Mouse (Mus musculus) neural tube, embryonic 12.5 days (tissue): Measurements from ENCODE around the gene Acyp1. TPM values are rescaled to one million over a fixed set of nuclear protein-coding genes. Genes with fewer than 3 reads are reported as not detected.
"Not testable (repeated sequence)": the region's sequence is repeated elsewhere in the genome, so short reads cannot be mapped to it uniquely, and the experiment has no call there.

Experiments used
- ATAC-seq: fragments of 200-750 bp; cut with Nextera tagmentation; 2 replicates; pipeline ENCODE4 v1.8.0; 2017; ENCODE audit warnings: low read depth, mild to moderate bottlenecking, moderate TSS enrichment, moderate library complexity; ENCODE audit not compliant: low FRiP score
- H3K27ac ChIP-seq: fragments of 300-500 bp; sonication (generic); 2 replicates; pipeline ENCODE4 v1.5.1; 2016
- H3K27me3 ChIP-seq: fragments of 300-500 bp; sonication (generic); replicated peaks from 2 replicates; pipeline ENCODE4 v1.6.1; 2016; ENCODE audit warnings: mild to moderate bottlenecking
- H3K36me3 ChIP-seq: fragments of 300-500 bp; sonication (generic); 2 replicates; pipeline ENCODE4 v1.6.1; 2016; ENCODE audit warnings: mild to moderate bottlenecking
- H3K4me1 ChIP-seq: fragments of 300-500 bp; sonication (generic); 2 replicates; pipeline ENCODE4 v1.6.1; 2016
- H3K4me2 ChIP-seq: fragments of 300-500 bp; sonication (generic); replicated peaks from 2 replicates; pipeline ENCODE4 v1.6.1; 2016; ENCODE audit warnings: mild to moderate bottlenecking
- H3K4me3 ChIP-seq: fragments of 300-500 bp; sonication (generic); 2 replicates; pipeline ENCODE4 v1.5.1; 2016
- H3K9ac ChIP-seq: fragments of 300-500 bp; sonication (generic); 2 replicates; pipeline ENCODE4 v1.6.1; 2016; ENCODE audit warnings: mild to moderate bottlenecking
- H3K9me3 ChIP-seq: fragments of 300-500 bp; sonication (generic); 2 replicates; pipeline ENCODE4 v1.6.1; 2016; ENCODE audit warnings: mild to moderate bottlenecking
- WGBS: fragments of 180-500 bp; shearing (Covaris S2); methylation state at CpG from one replicate; pipeline ENCODE4 v1.1.7; 2016; 5-methylcytosine and 5-hydroxymethylcytosine counted together
- polyA plus RNA-seq: library from polyadenylated mRNA; unstranded; fragments of >200 nt; fragmentation: Nextera tagmentation; extraction: Ambion mirVana; gene quantifications from 2 replicates; pipeline ENCODE4 v1.2.1, GENCODE M21; 2016

Gene Acyp1
- polyA plus RNA-seq, 1 experiment from 2014 or later, result 67.1 TPM

DNA sequence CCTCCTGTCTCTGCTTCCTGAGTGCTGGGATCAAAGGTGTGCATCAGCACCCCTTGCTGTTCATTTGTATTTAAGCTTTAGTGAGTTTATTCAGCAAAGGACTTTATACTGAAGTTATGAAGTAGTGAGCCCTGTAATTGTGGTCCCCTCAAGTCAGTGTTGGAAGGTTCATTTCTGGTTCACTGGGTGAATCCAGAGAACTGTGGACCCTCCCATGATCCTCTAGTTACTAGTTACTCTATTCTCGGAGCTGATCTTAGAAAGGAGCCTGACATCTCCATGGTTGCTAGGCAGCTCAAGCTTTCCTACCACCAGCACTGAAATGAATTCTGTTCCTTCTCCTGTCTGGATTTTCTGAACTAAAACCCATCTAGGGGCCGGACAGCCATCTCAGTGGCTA lies 7.3 kb upstream of the Acyp1 start:
- Histone ChIP-seq H3K27ac (no peak overlapping the region), H3K9ac (no peak overlapping the region), H3K4me2 (no peak overlapping the region), H3K4me3 (no peak overlapping the region), H3K9me3 (peaks cover 3% of the 10 kb centered on the region; the same call in 1 of the 2 replicates), H3K4me1 (peaks cover 14% of the 10 kb centered on the region), H3K27me3 (no peaks in the 10 kb centered on the region), H3K36me3 (peaks cover 12% of the 10 kb centered on the region; the same call in 1 of the 2 replicates)
- ATAC-seq, result no peak
- 93% methylated on average over 2 of the region's 2 CpGs for WGBS

- Histone ChIP-seq H3K27ac (no peak overlapping the region), H3K4me1 (peaks cover 17% of the 10 kb centered on the region), H3K4me2 (no peak overlapping the region), H3K9ac (no peak overlapping the region), H3K27me3 (no peaks in the 10 kb centered on the region), H3K36me3 (no peaks in the 10 kb centered on the region), H3K9me3 (peaks cover 3% of the 10 kb centered on the region; the same call in 1 of the 2 replicates), H3K4me3 (no peak overlapping the region)
- no peak for ATAC-seq
Measured at GRCm38 (mm10) chr12:85292906-85293305, 4.7 kb upstream of the Acyp1 start.

DNA sequence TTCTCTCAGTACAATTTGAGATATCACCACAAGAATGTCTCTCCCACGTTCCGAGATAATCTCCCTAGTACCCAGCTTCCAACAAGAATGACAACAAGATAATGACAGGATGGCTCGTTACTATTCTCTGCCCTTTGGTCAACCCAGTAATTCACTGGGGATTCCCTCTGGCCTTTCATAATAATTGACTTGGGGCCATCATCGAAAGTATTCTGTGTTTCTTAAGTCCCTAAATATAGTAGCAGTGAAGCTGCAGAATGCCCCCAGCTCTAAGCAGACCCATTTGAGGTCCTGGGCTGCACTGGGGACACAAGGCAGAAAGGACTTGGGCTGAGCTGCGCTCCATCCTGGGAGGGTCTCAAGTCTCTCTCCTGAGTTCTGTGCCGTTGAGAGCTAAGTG lies 4.0 kb upstream of the Acyp1 start:
- no peak for ATAC-seq
- no peak overlapping the region for H3K9ac ChIP-seq
- no peaks in the 10 kb centered on the region for H3K36me3 ChIP-seq
- no peak overlapping the region for H3K4me2 ChIP-seq
- H3K27me3 ChIP-seq, result no peaks in the 10 kb centered on the region
- no peak overlapping the region for H3K4me3 ChIP-seq
- WGBS, result 78% methylated on average over 6 of the region's 6 CpGs
- peaks cover 3% of the 10 kb centered on the region; the same call in 1 of the 2 replicates for H3K9me3 ChIP-seq
- H3K27ac ChIP-seq, result no peak overlapping the region
- peaks cover 14% of the 10 kb centered on the region for H3K4me1 ChIP-seq

DNA sequence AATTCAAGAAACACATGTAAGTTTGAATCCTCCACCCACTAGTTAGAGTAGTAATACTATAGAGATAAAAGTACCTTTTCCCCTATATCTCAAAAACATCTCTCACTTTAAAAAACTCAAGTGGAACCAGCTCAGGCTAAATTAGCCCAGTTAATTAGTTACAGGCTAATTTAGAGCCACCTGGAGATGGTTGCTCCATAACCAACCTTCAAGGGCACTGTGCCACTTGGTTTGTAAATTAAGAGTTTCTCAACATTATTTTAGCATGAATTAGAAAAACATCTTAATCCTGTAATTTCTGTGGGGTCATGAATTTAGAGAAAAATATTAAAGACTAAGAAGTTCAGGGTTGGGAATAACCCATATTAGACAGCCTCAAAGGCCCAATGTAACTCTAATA lies 3.3 kb upstream of the Acyp1 start:
- Histone ChIP-seq H3K4me2 (no peak overlapping the region), H3K4me1 (peaks cover 14% of the 10 kb centered on the region)

GRCm38 (mm10) chr12:85290633-85291032 lies 2.4 kb upstream of the Acyp1 start:
- Histone ChIP-seq H3K27ac (no peak overlapping the region), H3K9me3 (peaks cover 3% of the 10 kb centered on the region; the same call in 1 of the 2 replicates)

More for the DNA sequence above, 3.3 kb upstream of the Acyp1 start:
- peaks cover 3% of the 10 kb centered on the region; the same call in 1 of the 2 replicates for H3K9me3 ChIP-seq
- H3K36me3 ChIP-seq, result no peaks in the 10 kb centered on the region
- no peaks in the 10 kb centered on the region for H3K27me3 ChIP-seq
- no peak for ATAC-seq
- no peak overlapping the region for H3K4me3 ChIP-seq
- no peak overlapping the region for H3K9ac ChIP-seq
- H3K27ac ChIP-seq, result no peak overlapping the region

DNA sequence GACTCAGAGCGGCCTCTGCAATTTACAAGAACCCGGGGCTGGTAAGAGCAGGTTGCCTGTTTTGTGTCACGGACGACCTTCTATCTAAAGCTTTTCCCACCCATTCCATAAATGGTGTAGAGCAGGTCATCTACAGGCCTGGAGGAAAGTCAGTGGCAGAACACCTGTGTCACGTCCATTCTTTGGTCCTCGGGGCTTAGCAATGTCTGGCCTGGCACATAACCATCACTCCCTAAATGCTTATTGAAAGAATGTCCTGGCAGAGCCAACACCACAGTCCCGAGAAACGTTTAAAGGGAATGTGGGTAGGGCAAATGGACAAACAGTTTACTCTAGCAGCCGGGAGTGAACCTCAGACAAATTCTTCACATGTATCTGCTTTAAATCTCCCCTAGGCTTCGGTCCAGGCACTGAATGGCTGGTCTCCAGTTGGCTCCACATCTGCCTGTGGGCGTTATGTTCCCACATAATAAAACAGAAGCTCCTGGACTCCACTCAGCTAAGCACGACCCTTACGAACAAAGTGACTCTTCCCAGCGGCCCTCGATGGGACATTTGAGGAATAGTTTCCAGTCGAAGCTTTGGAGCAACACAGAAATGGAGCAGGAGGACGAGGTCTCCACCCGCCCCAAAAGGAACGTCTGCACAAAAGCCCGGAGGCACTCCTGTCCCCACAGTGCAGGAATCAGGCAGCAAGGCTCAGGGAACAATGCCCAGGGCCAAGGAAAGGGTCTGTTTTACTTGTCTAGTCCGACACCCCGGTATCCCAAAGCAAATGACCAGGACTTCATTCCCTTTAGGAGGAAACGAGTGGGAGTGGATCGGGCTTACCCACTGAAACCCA lies 1.1 kb upstream of the Acyp1 start:
- Histone ChIP-seq H3K4me2 (peak overlapping the region; percentile 88), H3K9me3 (peaks cover 3% of the 10 kb centered on the region; the same call in 1 of the 2 replicates), H3K4me3 (peak overlapping the region; percentile 53), H3K36me3 (no peaks in the 10 kb centered on the region), H3K27ac (no peak overlapping the region), H3K9ac (peak overlapping the region; percentile 38; the same call in 1 of the 2 replicates), H3K4me1 (peaks cover 14% of the 10 kb centered on the region), H3K27me3 (no peaks in the 10 kb centered on the region)
- 64% methylated on average over 24 of the region's 24 CpGs for WGBS
- ATAC-seq, result no peak

More at GRCm38 (mm10) chr12:85290633-85291032, 2.4 kb upstream of the Acyp1 start:
- Histone ChIP-seq H3K4me3 (no peak overlapping the region), H3K9ac (no peak overlapping the region), H3K4me2 (no peak overlapping the region), H3K4me1 (peaks cover 14% of the 10 kb centered on the region), H3K27me3 (no peaks in the 10 kb centered on the region), H3K36me3 (no peaks in the 10 kb centered on the region)
- no peak for ATAC-seq
- 75% methylated on average over 10 of the region's 10 CpGs for WGBS

DNA sequence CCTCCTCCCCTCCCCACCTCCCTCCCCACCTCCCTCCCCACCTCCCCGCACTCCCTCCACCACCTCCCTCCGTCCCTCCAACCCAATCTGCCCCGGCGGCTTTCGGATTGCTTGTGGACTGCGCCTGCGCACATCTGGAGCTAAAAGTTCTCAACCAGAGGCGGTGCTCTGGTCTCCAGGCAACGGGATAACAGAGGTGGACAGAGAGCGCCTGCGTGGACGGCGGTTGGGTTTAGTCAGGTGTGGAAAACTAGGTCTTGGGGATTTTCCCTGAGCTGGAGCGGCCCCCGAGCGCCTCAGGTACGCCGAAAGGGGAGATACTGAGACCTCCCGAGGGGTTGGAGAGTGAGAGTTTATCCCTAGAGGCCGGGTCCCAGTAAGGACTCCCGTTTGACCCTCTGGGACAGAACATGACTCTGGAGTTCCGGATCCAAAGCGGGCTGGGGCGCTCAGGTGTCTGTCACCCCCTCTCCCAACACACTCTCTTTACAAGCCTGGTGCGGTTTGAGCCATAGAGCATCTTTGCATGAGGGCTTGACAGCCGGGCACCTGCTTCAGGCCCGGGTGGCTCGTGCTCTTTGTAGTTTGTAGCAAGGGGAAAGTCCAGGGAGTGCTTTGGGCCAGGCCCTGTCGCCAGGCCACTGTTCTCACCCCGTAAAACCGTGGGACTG lies 383 bp upstream of the Acyp1 start, which contains the start of gene Zc2hc1c:
Zc2hc1c (plus strand) TSS at position 106 of the 671 bp plus-strand sequence.
- ATAC-seq, result peak; percentile 78
- H3K9ac ChIP-seq, result peak within 1 kb of the TSS; percentile 38; the same call in 1 of the 2 replicates
- H3K27ac ChIP-seq, result no peak within 1 kb of the TSS
- H3K9me3 ChIP-seq, result no peaks in the 10 kb centered on the region
- H3K4me2 ChIP-seq, result peak within 1 kb of the TSS; percentile 88
- H3K27me3 ChIP-seq, result no peaks in the 10 kb centered on the region
- H3K4me1 ChIP-seq, result peaks cover 14% of the 10 kb centered on the region
- peak within 1 kb of the TSS; percentile 53 for H3K4me3 ChIP-seq
- H3K36me3 ChIP-seq, result no peaks in the 10 kb centered on the region
- 3% methylated on average over 30 of the region's 31 CpGs for WGBS

DNA sequence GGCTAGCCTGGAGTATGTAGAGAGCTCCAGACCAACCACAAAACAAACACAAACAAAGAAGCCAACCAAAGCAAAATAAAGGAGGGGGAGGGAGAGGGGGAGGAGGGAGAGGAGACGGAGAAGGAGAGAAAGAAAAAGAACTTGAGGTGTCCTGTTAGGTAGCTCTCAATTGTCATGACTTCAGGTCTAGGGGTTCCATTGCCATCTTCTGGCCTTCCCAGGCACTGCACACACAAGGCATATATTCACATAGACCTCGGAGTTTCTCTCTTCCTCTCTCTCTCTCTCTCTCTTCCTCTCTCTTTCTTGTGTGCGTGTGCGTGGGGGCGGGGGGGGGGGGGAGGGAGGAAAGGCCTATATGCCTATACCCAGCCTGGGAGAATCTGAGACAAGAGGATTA lies 1.3 kb downstream of the Acyp1 start:
- Histone ChIP-seq H3K27ac (no peak overlapping the region), H3K9me3 (no peaks in the 10 kb centered on the region), H3K9ac (no peak overlapping the region), H3K36me3 (no peaks in the 10 kb centered on the region), H3K4me1 (peaks cover 14% of the 10 kb centered on the region), H3K27me3 (no peaks in the 10 kb centered on the region), H3K4me3 (no peak overlapping the region), H3K4me2 (no peak overlapping the region)
- WGBS, result 27% methylated on average over 2 of the region's 5 CpGs
- no peak for ATAC-seq

DNA sequence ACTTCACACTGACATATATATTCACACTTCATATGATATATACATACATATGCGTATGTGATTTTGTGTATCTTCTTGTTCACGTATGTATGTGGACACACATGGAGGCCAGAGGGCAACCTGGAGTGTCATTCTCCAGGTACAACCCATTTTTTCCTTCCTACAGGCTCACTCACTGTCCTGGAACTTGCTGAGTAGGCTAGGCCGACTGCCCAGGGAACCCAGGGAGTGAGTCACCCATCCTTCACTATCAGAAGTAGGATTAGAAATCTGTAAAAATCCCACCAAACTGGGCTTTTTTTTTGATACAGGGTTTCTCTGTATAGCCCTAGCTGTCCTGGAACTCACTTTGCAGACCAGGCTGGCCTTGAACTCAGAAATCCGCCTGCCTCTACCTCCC lies 3.2 kb downstream of the Acyp1 start:
- no peaks in the 10 kb centered on the region for H3K9me3 ChIP-seq
- H3K4me2 ChIP-seq, result no peak overlapping the region
- H3K27ac ChIP-seq, result no peak overlapping the region
- ATAC-seq, result no peak
- 92% methylated on average over 4 of the region's 4 CpGs for WGBS
- H3K27me3 ChIP-seq, result no peaks in the 10 kb centered on the region
- H3K36me3 ChIP-seq, result no peaks in the 10 kb centered on the region
- H3K9ac ChIP-seq, result no peak overlapping the region
- H3K4me3 ChIP-seq, result no peak overlapping the region
- H3K4me1 ChIP-seq, result peaks cover 14% of the 10 kb centered on the region

- ATAC-seq, result no peak
Measured at GRCm38 (mm10) chr12:85284331-85284730, 3.9 kb downstream of the Acyp1 start.

DNA sequence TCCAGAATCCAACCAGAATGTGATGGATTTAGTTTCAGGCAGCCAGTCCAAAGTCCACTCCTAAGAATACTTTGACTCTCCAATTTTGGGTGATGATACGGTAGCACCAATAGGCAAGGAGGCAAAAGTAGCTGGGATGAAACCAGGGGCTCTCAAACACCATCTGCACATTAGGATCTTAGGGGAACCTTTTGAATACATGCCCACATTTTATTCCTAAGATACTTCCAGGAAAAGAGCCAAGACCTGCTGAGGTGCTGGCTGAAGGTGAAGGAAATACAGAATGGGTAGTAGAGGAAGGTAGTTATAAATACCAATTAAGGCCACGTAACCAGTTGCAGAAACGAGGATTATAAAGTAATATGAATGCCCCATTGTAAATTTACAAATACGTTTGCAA lies 6.5 kb downstream of the Acyp1 start:
- not testable (repeated sequence) for ATAC-seq

More at GRCm38 (mm10) chr12:85284331-85284730, 3.9 kb downstream of the Acyp1 start:
- no peak overlapping the region for H3K27ac ChIP-seq
- no peaks in the 10 kb centered on the region for H3K27me3 ChIP-seq
- peaks cover 18% of the 10 kb centered on the region for H3K4me1 ChIP-seq
- no peak overlapping the region for H3K4me3 ChIP-seq
- no peaks in the 10 kb centered on the region for H3K36me3 ChIP-seq
- no peak overlapping the region for H3K4me2 ChIP-seq
- no peak overlapping the region for H3K9ac ChIP-seq
- H3K9me3 ChIP-seq, result no peaks in the 10 kb centered on the region
- WGBS, result 72% methylated on average over 8 of the region's 8 CpGs

DNA sequence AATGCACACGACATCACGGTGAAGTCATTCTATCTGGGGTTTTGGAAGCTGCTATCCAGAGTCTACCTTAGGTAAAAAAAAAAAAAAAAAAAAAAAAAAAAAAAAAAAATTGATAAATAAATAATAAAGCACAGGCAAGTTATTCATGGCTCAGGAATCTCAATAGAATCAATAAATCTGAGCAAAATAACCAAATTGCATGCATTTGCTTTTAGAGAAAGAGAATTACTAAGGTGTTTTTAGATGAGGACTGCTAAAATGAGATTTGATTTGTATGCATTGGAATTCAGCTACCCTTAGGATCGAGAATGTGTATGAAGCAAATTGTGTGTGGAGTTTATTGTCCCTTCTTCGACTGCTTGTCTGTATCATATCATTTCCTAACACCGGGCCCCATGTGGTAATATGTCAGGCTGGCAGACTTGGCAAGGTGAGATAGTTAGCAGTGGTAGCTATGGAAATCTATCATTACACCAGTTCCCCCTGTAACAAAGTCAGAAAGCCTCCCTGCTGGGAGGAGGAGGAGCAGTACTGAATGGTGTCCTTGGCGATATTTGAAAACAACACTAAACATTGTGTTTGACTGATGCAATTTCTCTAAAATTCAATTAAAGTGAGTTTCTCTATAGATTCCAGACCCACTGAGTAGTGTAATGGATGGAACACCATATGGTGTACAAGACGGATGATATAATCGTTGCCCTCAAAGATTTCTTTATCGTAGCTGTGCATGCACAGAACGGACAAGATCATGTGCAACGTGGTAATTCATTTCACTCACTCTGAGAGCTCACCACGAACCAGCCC lies 7.2 kb downstream of the Acyp1 start:
- 67% methylated on average over 12 of the region's 12 CpGs for WGBS
- Histone ChIP-seq H3K4me2 (peak overlapping the region; percentile 93), H3K36me3 (no peaks in the 10 kb centered on the region), H3K27ac (no peak overlapping the region), H3K9ac (no peak overlapping the region), H3K9me3 (no peaks in the 10 kb centered on the region), H3K4me1 (peaks cover 6% of the 10 kb centered on the region), H3K4me3 (no peak overlapping the region), H3K27me3 (no peaks in the 10 kb centered on the region)
- no peak for ATAC-seq

More for the DNA sequence above, 6.5 kb downstream of the Acyp1 start:
- H3K36me3 ChIP-seq, H3K9me3 ChIP-seq, H3K4me2 ChIP-seq, H3K27ac ChIP-seq, H3K4me1 ChIP-seq, H3K27me3 ChIP-seq, H3K9ac ChIP-seq, H3K4me3 ChIP-seq: not testable (repeated sequence)
- 86% methylated on average over 2 of the region's 4 CpGs for WGBS
